Mouse (Mus musculus) lung, embryonic 16.5 days (tissue): ENCODE results near the gene Arl5b. TPM values are rescaled to one million over a fixed set of nuclear protein-coding genes. Genes with fewer than 3 reads are reported as not detected.

Experiments used
- ATAC-seq: fragments of 200-750 bp; cut with Nextera tagmentation; 2 replicates; pipeline ENCODE4 v1.8.0; 2017; ENCODE audit warnings: low read depth, mild to moderate bottlenecking, moderate library complexity
- H3K27ac ChIP-seq: fragments of 300-500 bp; sonication (generic); 2 replicates; pipeline ENCODE4 v1.5.1; 2014; ENCODE audit warnings: mild to moderate bottlenecking, control low read depth, low read length
- H3K27me3 ChIP-seq: fragments of 300-500 bp; sonication (generic); 2 replicates; pipeline ENCODE4 v1.6.1; 2014; ENCODE audit warnings: low read depth, low read length, mixed read lengths; ENCODE audit not compliant: control insufficient read depth, insufficient read depth
- H3K36me3 ChIP-seq: fragments of 300-500 bp; sonication (generic); 2 replicates; pipeline ENCODE4 v1.6.1; 2014; ENCODE audit warnings: low read length; ENCODE audit not compliant: control insufficient read depth, insufficient read depth
- H3K4me1 ChIP-seq: fragments of 300-500 bp; sonication (generic); replicated peaks from 2 replicates; pipeline ENCODE4 v1.6.1; 2014; ENCODE audit warnings: low read length, mixed read lengths; ENCODE audit not compliant: control insufficient read depth, insufficient read depth
- H3K4me2 ChIP-seq: fragments of 300-500 bp; sonication (generic); 2 replicates; pipeline ENCODE4 v1.6.1; 2014; ENCODE audit warnings: low read depth, low read length, control low read depth
- H3K4me3 ChIP-seq: fragments of 300-500 bp; sonication (generic); 2 replicates; pipeline ENCODE4 v1.5.1; 2014; ENCODE audit warnings: mild to moderate bottlenecking, low read length, control low read depth
- H3K9ac ChIP-seq: fragments of 300-500 bp; sonication (generic); 2 replicates; pipeline ENCODE4 v1.6.1; 2014; ENCODE audit warnings: low read length, control low read depth
- H3K9me3 ChIP-seq: fragments of 300-500 bp; sonication (generic); 2 replicates; pipeline ENCODE4 v1.6.1; 2016; ENCODE audit warnings: low read length; ENCODE audit not compliant: control insufficient read depth
- WGBS: fragments of 180-500 bp; shearing (Covaris S2); extraction: QIAGEN DNeasy Blood & Tissue Kit; methylation state at CpG from one replicate; pipeline ENCODE4 v1.1.7; 2014; 5-methylcytosine and 5-hydroxymethylcytosine counted together
- polyA plus RNA-seq: library from polyadenylated mRNA; unstranded; fragments of >200 nt; fragmentation: Nextera tagmentation; extraction: Ambion mirVana; gene quantifications from 2 replicates; pipeline ENCODE4 v1.2.1, GENCODE M21; 2015

Arl5b gene
- polyA plus RNA-seq: 29.3 and 30.1 TPM in 2 replicates

DNA sequence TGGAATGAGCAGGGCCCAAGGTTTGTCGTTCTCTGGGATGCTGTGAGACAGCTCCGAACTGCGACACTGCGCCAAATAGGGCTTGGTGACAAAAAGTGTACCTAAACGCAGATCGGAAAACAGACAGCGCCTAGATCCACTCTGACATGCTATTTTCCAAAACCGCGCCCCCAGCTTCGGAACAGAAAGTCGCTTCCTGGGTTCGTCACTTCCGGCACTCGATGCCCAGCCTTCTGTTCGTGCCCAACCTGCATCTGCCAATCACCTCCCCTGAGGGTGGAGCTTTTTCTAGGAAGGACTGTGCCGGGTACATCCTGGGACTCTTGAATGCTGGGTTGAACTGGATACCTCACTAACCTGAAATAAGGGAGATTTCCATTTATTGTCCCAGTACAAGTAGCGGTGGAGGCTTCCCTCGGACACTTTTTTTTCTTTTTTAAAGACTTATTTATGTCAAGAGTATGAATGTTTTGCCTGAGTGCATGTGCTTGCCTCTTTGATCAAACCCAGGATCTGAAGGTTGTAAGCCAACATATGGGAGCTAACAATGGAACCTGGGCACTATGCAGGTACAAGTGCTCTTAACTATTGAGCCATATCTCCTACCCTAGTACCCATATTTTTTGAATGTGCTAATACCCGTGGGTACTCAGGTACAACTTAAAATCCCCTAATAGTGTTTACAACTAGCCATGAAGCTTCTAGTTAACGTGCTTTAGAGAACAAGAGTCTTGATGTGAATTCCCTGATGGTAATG is at the start of gene Arl5b:
Gene Arl5b (plus strand): TSS at position 279 of the 757 bp plus-strand sequence.
- WGBS: 5% methylated on average over 20 of the region's 20 CpGs
- H3K4me2 ChIP-seq: peak within 1 kb of the TSS; percentile 65
- H3K27ac ChIP-seq: peak within 1 kb of the TSS; percentile 41; the same call in 1 of the 2 replicates
- H3K4me3 ChIP-seq: peak within 1 kb of the TSS; percentile 69
- H3K4me1 ChIP-seq: peaks cover 6% of the 10 kb centered on the region; the same call in 1 of the 2 replicates
- no peaks in the 10 kb centered on the region for H3K27me3 ChIP-seq
- H3K9me3 ChIP-seq: no peaks in the 10 kb centered on the region
- peak within 1 kb of the TSS; percentile 75 for H3K9ac ChIP-seq
- ATAC-seq: peak; percentile 98
- no peaks in the 10 kb centered on the region for H3K36me3 ChIP-seq

DNA sequence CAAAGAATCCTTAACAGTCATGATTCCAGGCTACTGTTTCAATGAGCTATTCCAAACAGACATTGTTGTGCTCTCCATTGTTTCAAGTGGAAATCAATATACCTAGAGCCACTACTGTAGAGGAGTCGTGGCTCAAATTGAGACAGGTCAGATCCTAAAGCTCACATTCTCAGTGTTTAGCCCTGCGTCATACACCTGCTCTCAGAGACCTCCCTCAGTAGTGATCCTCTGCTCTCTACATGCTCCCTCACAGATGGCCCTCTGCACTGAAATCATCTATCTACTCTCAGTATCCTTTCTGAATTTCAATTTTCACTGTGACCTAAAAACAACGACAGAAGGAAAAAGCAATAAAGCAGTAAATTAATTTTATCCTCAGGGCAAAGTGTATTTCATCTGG is 41.7 kb upstream of the Arl5b start:
- H3K36me3 ChIP-seq: peaks cover 3% of the 10 kb centered on the region; the same call in 1 of the 2 replicates
- H3K27ac ChIP-seq: no peak overlapping the region
- WGBS: 89% methylated on average over 3 of the region's 3 CpGs
- ATAC-seq: no peak
- H3K27me3 ChIP-seq: no peaks in the 10 kb centered on the region
- H3K4me1 ChIP-seq: no peaks in the 10 kb centered on the region
- no peaks in the 10 kb centered on the region for H3K9me3 ChIP-seq
- no peak overlapping the region for H3K4me3 ChIP-seq
- H3K9ac ChIP-seq: no peak overlapping the region
- no peak overlapping the region for H3K4me2 ChIP-seq

DNA sequence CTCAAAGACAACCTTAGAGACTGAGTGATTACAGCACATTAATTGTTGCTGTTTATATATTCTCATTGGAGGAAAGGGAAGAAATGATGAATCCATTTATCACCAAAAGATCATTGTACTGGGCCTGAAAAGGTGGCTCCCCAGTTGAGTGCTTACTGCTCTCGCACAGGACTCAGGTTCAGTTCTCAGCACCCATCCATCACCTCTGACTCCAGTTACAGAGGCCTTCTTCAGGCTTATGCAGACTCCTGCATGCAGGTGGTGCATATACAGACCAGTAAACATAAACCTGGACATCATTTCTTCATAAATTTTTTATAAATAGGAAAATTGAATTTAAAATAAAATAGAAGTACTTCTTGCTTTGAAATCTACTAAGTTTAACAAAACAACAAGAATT is 41.1 kb upstream of the Arl5b start:
- Histone ChIP-seq H3K36me3 (peaks cover 3% of the 10 kb centered on the region; the same call in 1 of the 2 replicates), H3K27ac (no peak overlapping the region), H3K9me3 (no peaks in the 10 kb centered on the region), H3K4me1 (no peaks in the 10 kb centered on the region), H3K27me3 (no peaks in the 10 kb centered on the region), H3K9ac (no peak overlapping the region), H3K4me3 (no peak overlapping the region), H3K4me2 (no peak overlapping the region)
- ATAC-seq: no peak
- WGBS: 88% methylated on average over 1 of the region's 1 CpGs

DNA sequence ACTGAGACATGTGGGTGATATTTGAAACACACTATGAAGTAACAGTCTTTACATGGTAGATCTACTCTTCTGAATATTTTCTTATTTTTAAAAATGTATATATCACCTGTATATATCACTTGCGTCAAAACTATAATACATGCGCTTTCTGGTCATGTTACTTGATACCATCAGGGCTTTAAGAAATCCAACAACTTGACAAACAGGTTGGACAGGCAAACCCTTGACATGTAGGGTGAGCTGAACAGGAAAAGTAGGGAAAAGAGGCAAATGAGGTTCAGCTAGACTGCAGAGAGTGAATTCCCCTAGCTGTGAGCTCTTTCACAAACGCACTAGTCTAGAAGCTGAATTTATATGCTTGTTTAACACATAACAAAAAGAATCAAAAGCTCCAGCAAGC is 22.4 kb upstream of the Arl5b start:
- H3K27me3 ChIP-seq: no peaks in the 10 kb centered on the region
- ATAC-seq: no peak
- H3K4me1 ChIP-seq: no peaks in the 10 kb centered on the region
- 79% methylated on average over 3 of the region's 3 CpGs for WGBS
- peaks cover 9% of the 10 kb centered on the region for H3K36me3 ChIP-seq
- no peak overlapping the region for H3K4me2 ChIP-seq
- H3K4me3 ChIP-seq: no peak overlapping the region
- H3K9me3 ChIP-seq: no peaks in the 10 kb centered on the region
- H3K9ac ChIP-seq: no peak overlapping the region
- no peak overlapping the region for H3K27ac ChIP-seq

DNA sequence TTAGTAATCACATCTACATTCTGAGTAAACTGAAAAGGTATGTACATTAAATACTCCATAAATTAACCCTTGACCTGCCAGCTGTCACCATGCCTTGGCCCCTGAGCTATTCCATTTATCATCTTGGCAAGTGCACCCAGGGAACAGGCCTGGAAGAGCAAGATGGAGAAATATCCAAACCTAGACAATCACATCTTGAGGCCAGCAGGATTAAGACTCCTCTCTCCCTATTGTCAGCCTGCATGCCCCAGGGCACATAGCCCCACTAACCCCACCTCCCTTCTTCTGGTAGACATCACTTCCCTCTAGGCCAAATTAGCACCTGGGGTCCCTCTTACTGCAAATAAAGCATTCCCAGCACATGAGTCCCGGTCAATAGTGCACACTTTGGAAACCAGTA is 21.4 kb upstream of the Arl5b start:
- H3K4me2 ChIP-seq: no peak overlapping the region
- no peak overlapping the region for H3K4me3 ChIP-seq
- H3K9me3 ChIP-seq: no peaks in the 10 kb centered on the region
- H3K9ac ChIP-seq: no peak overlapping the region
- H3K27me3 ChIP-seq: no peaks in the 10 kb centered on the region
- no peak overlapping the region for H3K27ac ChIP-seq
- no peak for ATAC-seq
- WGBS: 92% methylated on average over 1 of the region's 1 CpGs
- H3K36me3 ChIP-seq: peaks cover 9% of the 10 kb centered on the region
- H3K4me1 ChIP-seq: no peaks in the 10 kb centered on the region

DNA sequence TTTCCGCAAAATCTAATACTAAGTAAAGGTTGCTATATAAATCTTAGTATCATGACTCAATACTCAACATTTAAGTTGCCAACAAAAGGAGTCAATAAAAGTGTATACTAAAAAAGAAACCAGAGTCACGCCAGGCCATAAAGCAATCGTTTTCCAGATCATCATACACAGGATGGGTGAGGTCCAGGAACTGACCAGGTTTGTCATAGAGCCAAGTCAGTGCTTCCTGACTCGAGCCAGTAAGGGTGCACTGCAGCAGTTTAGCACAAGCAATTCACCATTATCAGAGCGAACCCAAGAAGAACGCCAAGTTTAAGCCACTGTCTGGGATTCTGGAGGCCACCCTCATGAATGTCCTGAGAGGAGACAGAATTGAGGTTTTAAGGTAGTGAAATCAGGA is 10.5 kb upstream of the Arl5b start:
- H3K4me3 ChIP-seq: no peak overlapping the region
- H3K36me3 ChIP-seq: no peaks in the 10 kb centered on the region; the same call in 1 of the 2 replicates
- no peak overlapping the region for H3K27ac ChIP-seq
- H3K9ac ChIP-seq: no peak overlapping the region
- no peak for ATAC-seq
- H3K4me2 ChIP-seq: no peak overlapping the region
- no peaks in the 10 kb centered on the region for H3K4me1 ChIP-seq
- 72% methylated on average over 6 of the region's 6 CpGs for WGBS
- H3K9me3 ChIP-seq: no peaks in the 10 kb centered on the region
- H3K27me3 ChIP-seq: no peaks in the 10 kb centered on the region

DNA sequence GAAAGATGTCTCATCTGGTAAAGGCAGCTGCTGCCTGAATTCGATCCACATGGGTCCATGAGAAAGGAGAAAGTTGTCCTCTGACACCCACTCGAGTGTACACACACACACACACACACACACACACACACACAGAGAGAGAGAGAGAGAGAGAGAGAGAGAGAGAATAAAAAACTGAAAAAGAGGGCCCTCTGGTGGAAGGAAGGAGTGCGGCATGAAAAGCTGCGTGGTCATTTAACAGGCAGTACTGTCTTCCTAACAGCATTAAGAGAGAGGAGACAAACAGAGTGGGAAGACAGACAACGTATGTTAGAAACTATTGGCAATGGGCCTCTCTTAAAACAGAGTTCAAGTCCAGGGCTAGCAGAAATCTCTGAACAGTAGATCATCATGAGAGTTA is 8.9 kb upstream of the Arl5b start:
- WGBS: 50% methylated on average over 5 of the region's 5 CpGs
- H3K4me2 ChIP-seq: no peak overlapping the region
- no peak for ATAC-seq
- no peaks in the 10 kb centered on the region for H3K9me3 ChIP-seq
- H3K27ac ChIP-seq: no peak overlapping the region
- no peak overlapping the region for H3K4me3 ChIP-seq
- H3K4me1 ChIP-seq: no peaks in the 10 kb centered on the region
- no peaks in the 10 kb centered on the region; the same call in 1 of the 2 replicates for H3K36me3 ChIP-seq
- no peaks in the 10 kb centered on the region for H3K27me3 ChIP-seq
- H3K9ac ChIP-seq: no peak overlapping the region

DNA sequence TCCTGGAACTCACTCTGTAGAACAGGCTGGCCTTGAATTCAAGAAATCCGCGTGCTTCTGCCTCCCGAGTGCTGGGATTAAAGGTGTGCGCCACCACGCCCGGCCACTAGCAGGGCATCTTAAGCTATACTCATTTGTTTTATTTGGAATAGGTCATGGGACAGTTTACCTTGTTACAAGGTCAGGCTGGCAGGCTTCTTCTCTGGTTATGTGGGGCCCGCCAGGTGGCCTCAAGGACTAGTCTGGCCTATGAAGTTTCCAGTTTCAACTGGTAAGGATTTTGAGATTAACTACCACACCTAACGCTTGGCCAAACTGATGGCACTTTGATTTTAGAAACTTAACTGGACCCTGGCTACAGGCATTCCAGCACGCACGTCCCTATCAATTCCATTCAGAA is 5.3 kb downstream of the Arl5b start:
- peak overlapping the region; percentile 95 for H3K4me3 ChIP-seq
- 18% methylated on average over 10 of the region's 10 CpGs for WGBS
- no peaks in the 10 kb centered on the region for H3K27me3 ChIP-seq
- H3K9ac ChIP-seq: peak overlapping the region; percentile 82
- no peaks in the 10 kb centered on the region for H3K9me3 ChIP-seq
- no peaks in the 10 kb centered on the region for H3K36me3 ChIP-seq
- ATAC-seq: peak; percentile 8; the same call in 1 of the 2 replicates
- peaks cover 13% of the 10 kb centered on the region for H3K4me1 ChIP-seq
- peak overlapping the region; percentile 64 for H3K4me2 ChIP-seq
- peak overlapping the region; percentile 80 for H3K27ac ChIP-seq

DNA sequence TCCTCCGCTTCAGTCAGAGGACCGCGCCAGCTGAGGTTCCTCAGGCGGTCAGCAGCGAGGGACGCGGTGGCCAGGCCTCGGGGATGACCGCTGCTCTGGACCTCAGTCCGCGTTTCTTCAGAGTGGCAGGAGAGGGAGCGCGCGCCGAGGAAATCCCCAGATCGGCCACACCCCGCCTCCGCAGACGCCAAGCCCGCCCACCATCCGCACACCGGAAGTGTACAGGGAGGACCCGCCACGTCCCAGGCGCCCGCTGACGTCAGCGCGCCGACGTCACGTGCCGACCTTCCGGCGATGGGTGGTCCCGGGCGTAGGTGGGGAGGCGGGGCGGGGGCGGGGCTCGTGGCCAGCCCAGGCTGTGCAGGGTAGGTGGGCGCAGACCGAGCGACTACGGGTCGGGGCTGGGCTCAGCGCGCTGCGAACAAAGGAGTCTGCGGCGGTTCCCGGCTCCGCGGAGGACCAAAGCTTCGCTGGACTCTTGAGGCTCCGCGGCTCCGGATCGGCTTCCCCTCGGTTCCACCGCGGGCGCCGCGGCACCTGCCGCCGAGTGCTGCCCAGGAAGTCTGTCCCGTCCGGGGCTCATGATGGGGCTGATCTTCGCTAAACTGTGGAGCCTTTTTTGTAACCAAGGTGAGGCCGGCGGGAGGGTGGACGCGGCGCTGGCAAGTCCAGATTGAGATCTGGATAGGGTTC is 5.9 kb downstream of the Arl5b start, which contains the start of gene Nsun6:
Gene Nsun6 (minus strand): TSS at position 125 of the 693 bp plus-strand sequence.
- Histone ChIP-seq H3K4me3 (peak within 1 kb of the TSS; percentile 95), H3K9ac (peak within 1 kb of the TSS; percentile 97), H3K36me3 (no peaks in the 10 kb centered on the region), H3K27me3 (no peaks in the 10 kb centered on the region), H3K4me1 (peaks cover 11% of the 10 kb centered on the region), H3K4me2 (peak within 1 kb of the TSS; percentile 72), H3K9me3 (no peaks in the 10 kb centered on the region), H3K27ac (peak within 1 kb of the TSS; percentile 95)
- under 1% methylated on average over 68 of the region's 75 CpGs for WGBS
- ATAC-seq: peak; percentile 99
